Mouse (Mus musculus) lung, postnatal 0 days (tissue): Measurements from ENCODE around the gene Flt4. TPM values are rescaled to one million over a fixed set of nuclear protein-coding genes. Genes with fewer than 3 reads are reported as not detected.

Experiments
- ATAC-seq: fragments of 200-750 bp; cut with Nextera tagmentation; 2 replicates; pipeline ENCODE4 v1.8.0; 2017; ENCODE audit warnings: moderate library complexity
- DNase-seq: peaks from one replicate; pipeline ENCODE4 v3.0.0-alpha.2; 2016; ENCODE audit warnings: low spot score
- H3K27ac ChIP-seq: fragments of 300-500 bp; sonication (generic); 2 replicates; pipeline ENCODE4 v1.5.1; 2014; ENCODE audit warnings: antibody characterized with exemption, mild to moderate bottlenecking, low read length, mixed read lengths
- H3K27me3 ChIP-seq: fragments of 300-500 bp; sonication (generic); replicated peaks from 2 replicates; pipeline ENCODE4 v1.6.1; 2014; ENCODE audit warnings: low read length, mixed read lengths; ENCODE audit not compliant: insufficient read depth
- H3K36me3 ChIP-seq: fragments of 300-500 bp; sonication (generic); 2 replicates; pipeline ENCODE4 v1.6.1; 2014; ENCODE audit warnings: low read length, mixed read lengths; ENCODE audit not compliant: insufficient read depth
- H3K4me1 ChIP-seq: fragments of 300-500 bp; sonication (generic); 2 replicates; pipeline ENCODE4 v1.6.1; 2014; ENCODE audit warnings: antibody characterized with exemption, low read depth, low read length, mixed read lengths; ENCODE audit not compliant: insufficient read depth
- H3K4me2 ChIP-seq: fragments of 300-500 bp; sonication (generic); replicated peaks from 2 replicates; pipeline ENCODE4 v1.6.1; 2014; ENCODE audit warnings: low read depth, mild to moderate bottlenecking, low read length, moderate library complexity, mixed read lengths
- H3K4me3 ChIP-seq: fragments of 300-500 bp; sonication (generic); 2 replicates; pipeline ENCODE4 v1.5.1; 2014; ENCODE audit warnings: low read depth, low read length
- H3K9ac ChIP-seq: fragments of 300-500 bp; sonication (generic); replicated peaks from 2 replicates; pipeline ENCODE4 v1.6.1; 2014; ENCODE audit warnings: low read depth, mild to moderate bottlenecking
- H3K9me3 ChIP-seq: fragments of 300-500 bp; sonication (generic); 2 replicates; pipeline ENCODE4 v1.6.1; 2016; ENCODE audit warnings: low read length, mixed read lengths
- CTCF ChIP-seq: IDR thresholded peaks from 2 replicates; pipeline ENCODE4 v1.5.1; 2016; ENCODE audit warnings: antibody characterized with exemption, mild to moderate bottlenecking
- EP300 ChIP-seq: IDR thresholded peaks from 2 replicates; pipeline ENCODE4 v1.6.1; 2016; ENCODE audit warnings: antibody characterized with exemption, mild to moderate bottlenecking, control low read depth
- WGBS: fragments of 180-500 bp; shearing (Covaris S2); extraction: QIAGEN DNeasy Blood & Tissue Kit; methylation state at CpG from one replicate; pipeline ENCODE4 v1.1.7; 2014; 5-methylcytosine and 5-hydroxymethylcytosine counted together
- polyA plus RNA-seq: library from polyadenylated mRNA; unstranded; fragments of >200 nt; fragmentation: Nextera tagmentation; extraction: Ambion mirVana; gene quantifications from 2 replicates; pipeline ENCODE4 v1.2.1, GENCODE M21; 2015

Flt4 gene
- polyA plus RNA-seq, 1 experiment from 2014 or later, result 9.8 TPM

DNA sequence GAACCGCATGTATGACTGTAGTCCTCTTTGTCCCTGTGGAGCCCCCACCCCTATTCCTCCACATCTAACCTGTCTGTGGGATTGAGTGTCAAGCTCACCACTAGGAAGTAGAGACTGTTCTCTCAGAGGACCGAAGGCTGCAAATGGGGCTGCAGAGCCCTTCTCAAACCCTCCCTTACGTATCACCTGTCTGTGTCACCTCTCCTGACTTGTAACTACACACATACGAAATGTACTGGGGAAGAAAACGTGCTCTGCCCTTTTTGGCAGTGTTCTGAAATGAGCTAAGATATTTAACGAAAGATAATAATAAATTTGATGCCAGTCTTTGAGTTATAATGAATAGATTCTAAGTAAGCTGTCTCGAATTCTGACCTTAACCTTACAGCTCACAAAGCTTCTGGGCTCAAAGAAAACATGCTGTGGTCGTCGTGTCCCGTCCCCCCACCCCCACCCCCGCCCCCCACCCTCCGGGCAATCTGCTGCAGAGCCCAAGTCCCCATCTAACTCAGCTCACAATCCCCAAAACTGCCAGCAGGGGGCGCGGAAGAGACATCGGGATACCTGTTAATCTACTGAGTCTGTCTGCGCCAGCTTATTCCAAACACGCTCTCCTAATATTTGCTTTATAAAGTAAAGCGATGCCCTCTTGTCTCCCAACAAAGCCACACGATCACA is 43.5 kb downstream of the Flt4 start:
- H3K27me3 ChIP-seq, result no peaks in the 10 kb centered on the region
- TF ChIP-seq EP300, result no peak
- peak; percentile 81 for TF ChIP-seq CTCF
- H3K9me3 ChIP-seq, result no peaks in the 10 kb centered on the region
- 20% methylated on average over 19 of the region's 19 CpGs for WGBS
- DNase-seq, result peak; percentile 80
- ATAC-seq, result peak; percentile 78
- H3K4me1 ChIP-seq, result no peaks in the 10 kb centered on the region
- H3K4me3 ChIP-seq, result no peak overlapping the region
- H3K36me3 ChIP-seq, result no peaks in the 10 kb centered on the region
- H3K9ac ChIP-seq, result no peak overlapping the region
- H3K4me2 ChIP-seq, result 0 out of 2 replicates have a peak overlapping the region, but pooled peaks have one; percentile 17
- no peak overlapping the region for H3K27ac ChIP-seq

- no peak overlapping the region for H3K4me3 ChIP-seq
- peak; percentile 47 for ATAC-seq
Measured at GRCm38 (mm10) chr11:49653079-49653408, 44.0 kb downstream of the Flt4 start.

DNA sequence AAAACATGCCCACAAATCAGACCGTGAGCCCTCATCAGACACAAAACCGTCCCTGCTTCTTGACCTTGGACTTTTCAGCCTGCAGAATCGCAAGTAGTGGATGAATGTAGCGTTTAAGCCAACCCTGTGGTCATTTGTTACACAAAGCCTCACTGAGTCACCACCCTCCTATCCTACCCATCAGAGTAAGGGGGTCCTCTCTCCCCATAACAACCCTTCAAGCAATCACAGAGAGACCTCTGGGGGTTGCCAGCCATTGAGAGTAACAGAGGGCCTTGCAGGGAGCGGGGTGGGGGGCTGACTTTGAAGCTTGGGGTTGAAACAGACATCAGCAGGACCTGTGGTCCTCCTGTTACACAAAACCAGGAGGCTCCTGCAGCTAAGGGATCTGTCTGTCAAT is 45.6 kb downstream of the Flt4 start:
- Histone ChIP-seq H3K9me3 (no peaks in the 10 kb centered on the region), H3K27ac (no peak overlapping the region), H3K4me2 (no peak overlapping the region), H3K36me3 (no peaks in the 10 kb centered on the region), H3K4me1 (peaks cover 3% of the 10 kb centered on the region; the same call in 1 of the 2 replicates), H3K9ac (no peak overlapping the region), H3K27me3 (no peaks in the 10 kb centered on the region), H3K4me3 (no peak overlapping the region)
- ATAC-seq (no peak), DNase-seq (no peak)
- 85% methylated on average over 5 of the region's 5 CpGs for WGBS
- TF ChIP-seq EP300, result no peak
- TF ChIP-seq CTCF, result no peak

More at GRCm38 (mm10) chr11:49653079-49653408, 44.0 kb downstream of the Flt4 start:
- H3K4me1 ChIP-seq, result peaks cover 3% of the 10 kb centered on the region; the same call in 1 of the 2 replicates
- no peaks in the 10 kb centered on the region for H3K27me3 ChIP-seq
- no peaks in the 10 kb centered on the region for H3K36me3 ChIP-seq
- no peak overlapping the region for H3K27ac ChIP-seq
- H3K4me2 ChIP-seq, result 0 out of 2 replicates have a peak overlapping the region, but pooled peaks have one; percentile 17
- no peaks in the 10 kb centered on the region for H3K9me3 ChIP-seq
- no peak for DNase-seq
- no peak for TF ChIP-seq CTCF
- TF ChIP-seq EP300, result no peak
- no peak overlapping the region for H3K9ac ChIP-seq
- WGBS, result 27% methylated on average over 11 of the region's 11 CpGs

DNA sequence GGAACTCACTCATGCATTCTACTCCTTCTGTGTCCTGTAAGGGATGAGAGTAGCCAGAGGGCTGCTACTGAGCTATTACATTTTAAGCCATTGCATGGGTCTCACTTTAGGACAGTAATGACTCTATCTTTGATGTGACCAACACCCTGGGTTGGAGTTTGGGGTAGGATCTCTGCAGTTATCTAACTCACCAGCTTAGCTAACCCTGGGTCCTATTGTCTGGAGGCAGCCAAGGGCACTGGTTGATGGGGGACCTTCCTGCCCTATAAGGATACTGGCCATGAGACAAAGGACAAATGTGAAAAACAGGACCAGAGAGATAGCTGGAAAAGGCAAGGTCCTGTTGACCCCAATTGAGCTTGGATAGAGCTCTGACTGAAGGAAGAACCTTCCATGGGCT is 46.4 kb downstream of the Flt4 start:
- DNase-seq, result no peak
- Histone ChIP-seq H3K36me3 (no peaks in the 10 kb centered on the region), H3K27me3 (no peaks in the 10 kb centered on the region), H3K4me1 (peaks cover 3% of the 10 kb centered on the region; the same call in 1 of the 2 replicates), H3K4me3 (no peak overlapping the region), H3K9ac (no peak overlapping the region), H3K4me2 (no peak overlapping the region), H3K9me3 (no peaks in the 10 kb centered on the region), H3K27ac (no peak overlapping the region)
- TF ChIP-seq CTCF, result no peak
- no peak for TF ChIP-seq EP300
- ATAC-seq, result no peak

DNA sequence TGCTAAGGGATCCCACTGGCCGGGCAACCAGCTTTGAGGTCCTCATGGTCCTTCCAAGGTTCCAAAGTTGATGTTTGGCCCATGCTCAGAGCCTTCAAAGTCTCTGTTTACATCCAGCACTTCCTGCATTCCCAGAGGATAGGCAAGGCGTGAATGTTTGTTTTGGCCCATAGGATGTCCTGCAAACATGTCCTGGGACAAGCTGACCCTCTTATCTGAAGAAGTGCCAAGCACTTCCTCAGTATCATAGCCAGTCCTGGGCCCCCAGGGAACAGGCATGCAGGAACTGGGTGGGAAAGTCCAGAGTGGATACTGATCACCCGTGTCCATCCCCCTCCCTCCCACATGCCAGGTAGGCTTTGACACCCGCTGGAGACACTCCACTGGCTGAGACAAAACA is 49.0 kb downstream of the Flt4 start:
- ATAC-seq (peak; percentile 82), DNase-seq (peak; percentile 71)
- H3K36me3 ChIP-seq, result no peaks in the 10 kb centered on the region
- H3K9ac ChIP-seq, result no peak overlapping the region
- peaks cover 3% of the 10 kb centered on the region; the same call in 1 of the 2 replicates for H3K4me1 ChIP-seq
- no peaks in the 10 kb centered on the region for H3K27me3 ChIP-seq
- peak; percentile 97 for TF ChIP-seq EP300
- TF ChIP-seq CTCF, result no peak
- WGBS, result 46% methylated on average over 4 of the region's 4 CpGs
- H3K4me3 ChIP-seq, result no peak overlapping the region
- H3K4me2 ChIP-seq, result no peak overlapping the region
- H3K27ac ChIP-seq, result peak overlapping the region; percentile 78
- no peaks in the 10 kb centered on the region for H3K9me3 ChIP-seq

- Histone ChIP-seq H3K4me2 (no peak overlapping the region), H3K36me3 (no peaks in the 10 kb centered on the region), H3K4me1 (peaks cover 3% of the 10 kb centered on the region; the same call in 1 of the 2 replicates), H3K27me3 (no peaks in the 10 kb centered on the region), H3K4me3 (no peak overlapping the region), H3K9me3 (no peaks in the 10 kb centered on the region), H3K27ac (peak overlapping the region; percentile 78), H3K9ac (no peak overlapping the region)
- TF ChIP-seq CTCF, result no peak
- TF ChIP-seq EP300, result no peak; the same call in 1 of the 2 replicates
- DNase-seq (peak; percentile 72), ATAC-seq (peak; percentile 82)
- WGBS, result 42% methylated on average over 10 of the region's 10 CpGs
Measured at GRCm38 (mm10) chr11:49658791-49659469, 49.9 kb downstream of the Flt4 start.
